Mouse (Mus musculus) common myeloid progenitor, adult 5-6 weeks (primary cell): ENCODE measurements around the gene Ehbp1. TPM values are rescaled to one million over a fixed set of nuclear protein-coding genes. Genes with fewer than 3 reads are reported as not detected.

Source experiments
- ATAC-seq: replicated peaks from 2 replicates; pipeline ENCODE4 v1.8.0; 2016; ENCODE audit warnings: low read depth, mild to moderate bottlenecking, moderate TSS enrichment, inconsistent platforms; ENCODE audit not compliant: poor library complexity, severe bottlenecking
- total RNA-seq: library from RNA; stranded (forward); fragments of 200-1000, 187-1606 nt; gene quantifications from 2 replicates; pipeline ENCODE4 v1.2.3, GENCODE M21; 2017

Ehbp1 gene
- total RNA-seq, 1 experiment from 2014 or later: 7.1 TPM

DNA sequence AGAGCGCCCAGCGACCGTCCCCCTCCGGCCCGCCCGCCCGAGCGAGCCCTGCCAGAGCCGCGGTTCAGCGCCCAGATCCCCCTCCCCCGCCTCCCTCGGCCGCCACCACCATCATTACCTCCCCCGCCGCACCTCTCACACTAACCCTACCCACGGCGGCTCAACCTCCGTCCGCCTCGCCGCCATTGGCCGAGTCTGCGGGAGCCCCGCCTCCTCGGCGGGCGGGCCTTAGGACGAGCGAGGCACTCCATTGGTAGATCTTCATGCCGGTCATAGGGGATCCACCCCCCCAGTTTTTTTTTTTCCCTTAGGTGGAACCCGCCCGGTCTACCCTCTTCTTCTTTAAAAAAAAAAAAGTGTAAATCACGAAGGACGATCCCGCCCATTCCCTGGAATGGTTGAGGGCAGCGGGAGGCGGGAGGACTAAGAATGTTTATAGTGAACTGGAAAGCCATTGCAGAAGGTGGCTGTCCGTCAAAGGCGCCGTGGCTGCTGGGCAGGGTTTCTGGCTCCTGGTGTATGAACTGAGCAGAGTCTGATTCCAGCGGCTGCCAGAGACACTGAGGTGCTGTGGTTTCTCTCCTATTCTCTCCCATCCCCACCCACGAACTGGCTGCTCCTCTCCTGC is 55.1 kb downstream of the Ehbp1 start:
- ATAC-seq: peak; percentile 95

DNA sequence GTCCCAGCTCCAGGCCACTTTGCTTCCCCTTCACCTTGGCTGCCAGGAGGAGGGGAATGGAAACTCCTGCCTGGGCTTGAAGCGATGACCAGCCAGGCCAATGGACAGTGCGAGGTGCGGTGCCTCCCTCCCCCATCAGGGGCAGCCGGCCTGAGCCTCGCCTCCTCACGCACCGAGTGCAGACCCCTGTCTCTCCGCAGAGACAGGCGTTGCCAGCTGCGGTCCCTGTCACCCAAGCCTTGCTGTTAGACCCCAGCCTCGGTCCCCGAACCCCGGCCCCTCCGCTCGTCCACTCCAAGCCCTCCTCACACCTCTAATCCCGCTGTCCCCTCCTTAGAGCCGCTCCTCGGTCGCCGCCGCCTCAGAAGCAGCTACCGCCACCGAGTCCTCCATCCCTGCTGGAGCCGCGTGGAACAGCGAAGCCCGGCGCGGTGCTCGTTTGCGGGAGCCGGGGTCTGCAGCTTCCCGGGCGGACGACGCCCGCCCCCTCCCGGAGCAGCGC is 55.7 kb downstream of the Ehbp1 start:
- ATAC-seq: peak; percentile 2; the same call in 1 of the 2 replicates

- ATAC-seq: no peak
Measured at GRCm38 (mm10) chr11:22276656-22277055, 65.4 kb downstream of the Ehbp1 start.

DNA sequence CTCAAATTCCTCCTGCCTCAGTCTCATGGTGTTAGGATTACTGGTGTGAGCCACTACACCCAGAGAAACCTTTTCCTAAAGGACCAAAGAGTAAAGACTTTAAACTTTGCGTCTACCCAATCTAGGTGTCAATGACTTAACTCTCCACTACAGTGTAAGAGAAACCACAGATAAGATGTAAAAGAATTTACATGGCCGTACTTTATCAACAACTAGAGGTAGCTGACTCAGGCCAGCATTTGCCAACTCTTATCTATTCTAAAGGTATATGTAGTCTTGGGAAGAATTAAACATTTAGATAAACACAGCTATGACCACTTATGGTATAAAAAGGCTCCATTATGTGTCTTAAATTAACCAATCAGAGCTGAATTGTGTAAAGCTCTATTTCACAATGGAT is 67.9 kb downstream of the Ehbp1 start:
- no peak for ATAC-seq

GRCm38 (mm10) chr11:22273378-22273777 is 68.7 kb downstream of the Ehbp1 start:
- no peak for ATAC-seq

DNA sequence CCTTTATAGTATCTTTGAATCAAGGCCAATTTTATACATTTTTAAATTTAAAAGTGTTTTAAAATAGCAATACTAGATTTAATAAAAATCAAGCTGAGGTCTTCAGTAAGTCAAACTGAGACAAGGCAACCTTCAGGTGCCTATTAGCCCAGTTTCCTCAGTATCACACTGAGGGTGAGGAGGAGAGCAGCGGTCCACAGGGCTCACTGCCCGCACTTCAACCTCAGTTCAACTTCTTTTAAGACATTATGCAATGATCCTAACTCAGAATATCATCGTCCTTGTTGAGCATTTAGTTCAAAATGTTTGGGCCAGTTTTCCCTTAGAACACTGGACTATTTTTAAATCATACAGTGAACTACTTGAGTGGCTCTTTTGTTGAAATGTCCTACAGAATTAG is 70.2 kb downstream of the Ehbp1 start:
- no peak for ATAC-seq

DNA sequence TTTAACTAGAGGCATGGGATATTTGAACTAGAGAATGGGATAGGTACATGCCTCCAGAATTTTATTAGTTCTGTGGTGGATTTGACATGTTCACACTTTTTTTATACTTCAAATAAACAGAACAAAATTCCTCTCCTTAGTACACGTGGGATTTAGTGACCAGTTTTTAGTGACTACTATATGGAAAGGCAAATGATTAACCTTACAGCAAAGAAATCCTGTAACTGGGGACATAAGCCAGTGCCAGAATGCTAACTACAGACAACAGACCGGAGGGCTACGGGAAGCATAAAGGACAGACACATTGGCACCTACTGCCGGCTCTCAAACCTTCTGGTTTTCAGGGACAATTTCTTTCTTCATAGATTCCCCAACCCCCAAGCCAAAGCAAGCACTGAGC is 72.4 kb downstream of the Ehbp1 start:
- ATAC-seq: no peak

DNA sequence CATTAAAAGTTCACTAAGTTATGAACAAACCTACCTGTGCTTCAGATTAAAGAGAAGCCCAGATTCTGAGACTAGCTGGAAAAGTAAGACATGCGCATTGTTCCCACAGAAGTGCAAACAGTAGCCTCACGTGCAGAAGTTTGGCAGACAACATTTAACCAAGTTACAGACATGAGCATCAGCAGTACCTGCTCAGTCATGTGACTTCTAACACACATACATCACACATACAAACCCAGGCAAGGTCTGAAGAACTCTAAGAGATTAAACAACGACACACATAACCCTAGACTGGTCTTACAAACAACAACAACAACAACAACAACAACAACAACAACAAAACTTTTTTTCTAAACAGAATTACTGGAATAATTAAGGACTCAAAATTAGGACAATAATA is 72.9 kb downstream of the Ehbp1 start:
- ATAC-seq: no peak

GRCm38 (mm10) chr11:22267014-22267413 is 75.1 kb downstream of the Ehbp1 start:
- no peak for ATAC-seq

GRCm38 (mm10) chr11:22255418-22255817 is 86.7 kb downstream of the Ehbp1 start:
- no peak for ATAC-seq

DNA sequence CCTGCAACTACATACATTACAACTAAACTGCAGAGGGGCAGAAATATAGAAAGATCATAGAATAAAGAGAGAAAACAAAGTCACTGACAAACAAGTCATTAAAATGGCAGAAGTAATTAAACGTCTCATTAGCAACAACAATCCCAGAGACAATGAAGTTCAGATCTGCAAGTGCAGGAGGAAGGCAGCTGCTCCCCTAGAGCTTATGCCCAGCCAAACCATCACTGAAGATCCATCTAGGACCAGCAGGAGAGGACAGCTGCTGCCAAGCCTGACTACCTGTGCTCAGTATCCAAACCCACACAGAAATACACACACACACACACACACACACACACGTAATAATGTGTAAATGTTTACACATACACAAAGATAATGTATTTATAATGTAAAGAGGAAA is 92.7 kb downstream of the Ehbp1 start:
- no peak for ATAC-seq

- ATAC-seq: no peak
Measured at GRCm38 (mm10) chr11:22247736-22248135, 94.4 kb downstream of the Ehbp1 start.

DNA sequence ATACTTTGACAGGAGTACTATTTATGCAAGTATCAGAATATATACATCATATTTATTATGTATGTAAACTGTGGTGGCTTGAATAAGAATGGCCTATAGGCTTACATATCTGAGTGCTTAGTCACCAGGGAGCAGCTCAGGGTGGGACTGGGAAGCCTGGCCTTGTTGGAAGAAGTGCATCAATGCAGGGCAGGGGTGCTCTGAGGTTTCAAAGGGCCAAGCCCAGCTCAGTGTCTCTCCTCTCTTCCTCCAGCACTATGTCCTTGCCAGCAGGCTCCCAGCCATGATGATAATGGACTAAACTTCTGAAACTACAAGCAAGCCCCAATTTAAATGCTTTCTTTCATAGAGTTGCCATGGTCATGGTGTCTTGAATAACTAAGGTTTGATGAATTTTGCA is 95.0 kb downstream of the Ehbp1 start:
- ATAC-seq: no peak

DNA sequence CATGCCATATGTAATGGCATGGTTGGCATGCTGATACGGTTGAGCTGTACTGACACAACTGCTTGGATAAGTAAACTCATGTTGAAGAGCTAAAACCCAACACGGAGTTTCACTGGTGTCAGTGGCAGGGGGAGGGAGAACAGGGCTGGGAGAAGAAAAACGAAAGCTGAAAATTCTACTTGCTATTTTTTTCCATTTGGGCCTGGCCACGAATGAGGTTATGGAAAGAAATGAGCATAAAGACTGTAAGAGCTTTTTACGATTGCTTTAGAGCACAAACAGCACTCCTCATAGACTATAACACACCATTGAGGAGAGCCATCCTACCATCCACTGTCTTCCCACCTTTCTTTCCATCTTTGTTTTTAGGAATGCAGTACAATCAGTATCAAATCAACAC is 106.5 kb downstream of the Ehbp1 start:
- no peak for ATAC-seq

DNA sequence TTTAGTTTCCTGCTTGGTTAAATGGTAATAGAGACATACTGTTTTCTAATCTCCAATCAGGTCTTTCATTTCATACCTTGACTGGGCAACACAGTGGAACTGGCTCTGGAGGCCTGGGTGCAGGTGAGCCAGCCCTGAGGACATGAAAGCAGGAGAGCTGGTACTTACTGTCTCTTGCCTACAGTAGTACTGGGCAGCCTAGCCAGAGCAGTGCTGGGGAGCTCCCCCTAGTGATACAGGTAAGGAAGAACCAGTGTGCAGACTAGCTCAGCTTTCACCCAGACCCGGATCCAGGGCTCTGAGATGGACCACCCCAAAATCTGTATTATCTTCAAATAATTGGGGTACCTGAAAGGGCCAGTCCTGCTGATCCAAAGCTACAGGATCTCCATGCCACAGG is 107.4 kb downstream of the Ehbp1 start:
- ATAC-seq: peak; percentile 63; the same call in 1 of the 2 replicates

DNA sequence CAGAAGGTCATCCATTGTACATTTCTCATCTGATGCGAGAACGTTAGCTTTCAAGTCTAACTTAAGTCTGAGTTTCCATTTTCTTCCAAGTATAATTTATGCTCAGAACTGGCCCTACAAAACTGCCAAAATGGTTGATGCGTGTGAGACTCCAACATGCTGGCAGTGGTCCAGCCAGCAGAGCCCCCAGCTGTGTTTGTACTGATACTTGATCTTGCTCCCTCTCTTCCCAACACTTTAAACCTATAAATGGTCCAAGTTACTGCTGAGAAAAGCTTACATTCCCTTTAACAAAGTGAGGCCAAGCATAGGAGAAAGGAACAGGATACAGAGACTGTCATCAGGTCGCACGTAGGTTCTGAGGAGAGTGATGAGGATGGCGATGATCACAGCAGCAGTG is 111.2 kb downstream of the Ehbp1 start:
- no peak for ATAC-seq

- peak; percentile 58; the same call in 1 of the 2 replicates for ATAC-seq
Measured at GRCm38 (mm10) chr11:22225619-22226018, 116.5 kb downstream of the Ehbp1 start.

- no peak for ATAC-seq
Measured at GRCm38 (mm10) chr11:22218222-22218621, 123.9 kb downstream of the Ehbp1 start.

DNA sequence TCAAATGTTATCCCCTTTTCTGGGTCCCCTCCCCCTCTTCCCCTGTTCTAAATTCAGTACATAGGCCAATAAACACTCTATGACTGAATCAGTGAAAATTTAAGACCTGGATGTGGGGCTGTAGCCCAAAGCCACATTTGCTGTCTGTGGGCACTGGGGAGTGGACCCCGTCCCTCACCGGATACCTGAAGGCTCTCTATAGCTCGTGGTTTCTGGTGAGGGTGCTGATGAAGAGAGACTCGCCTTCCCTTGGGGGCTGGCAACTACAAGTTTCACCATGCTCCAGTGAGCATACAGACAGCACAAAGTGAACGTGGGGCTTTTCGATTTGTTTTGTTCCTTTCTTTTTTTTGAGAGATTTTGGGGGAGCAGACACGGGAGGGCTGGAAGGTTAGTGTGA is 125.2 kb downstream of the Ehbp1 start:
- ATAC-seq: no peak

DNA sequence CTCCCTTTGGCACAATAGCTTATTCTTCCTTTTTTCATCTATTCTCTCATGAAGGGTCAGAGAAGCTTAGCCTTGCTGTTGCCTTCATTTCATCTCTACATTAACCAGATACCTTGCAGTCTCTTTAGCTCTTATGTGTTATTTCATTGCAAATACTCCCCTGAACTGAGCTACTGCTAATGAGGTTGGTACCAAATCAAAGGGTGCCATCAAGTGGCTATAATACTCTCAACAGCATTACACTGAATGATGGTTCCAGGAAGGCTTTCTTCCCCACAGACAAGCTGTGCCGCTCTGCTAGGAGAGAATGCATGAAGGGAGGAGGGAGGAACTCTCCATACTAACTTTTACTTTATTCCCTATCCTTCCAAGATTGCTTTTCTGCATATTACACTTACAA is 135.5 kb downstream of the Ehbp1 start:
- ATAC-seq: peak; percentile 56; the same call in 1 of the 2 replicates

DNA sequence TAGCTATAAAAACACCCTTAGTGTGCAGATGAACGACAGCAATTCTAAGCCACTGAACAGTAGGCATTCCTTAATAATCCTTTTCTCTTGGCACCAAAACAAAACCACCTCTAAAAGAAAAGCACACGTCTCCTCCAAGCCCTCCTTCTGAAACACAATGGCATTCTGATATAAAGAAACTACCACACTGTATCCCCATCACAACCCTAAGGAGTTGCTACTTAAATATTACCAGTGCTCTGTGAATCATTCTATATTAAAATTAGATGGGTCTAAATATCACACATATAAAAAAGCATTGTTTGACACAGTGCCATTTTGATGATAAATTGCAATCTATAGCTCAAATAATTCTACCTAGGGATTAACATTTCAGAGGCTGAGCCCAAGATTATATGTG is 135.9 kb downstream of the Ehbp1 start:
- ATAC-seq: no peak

DNA sequence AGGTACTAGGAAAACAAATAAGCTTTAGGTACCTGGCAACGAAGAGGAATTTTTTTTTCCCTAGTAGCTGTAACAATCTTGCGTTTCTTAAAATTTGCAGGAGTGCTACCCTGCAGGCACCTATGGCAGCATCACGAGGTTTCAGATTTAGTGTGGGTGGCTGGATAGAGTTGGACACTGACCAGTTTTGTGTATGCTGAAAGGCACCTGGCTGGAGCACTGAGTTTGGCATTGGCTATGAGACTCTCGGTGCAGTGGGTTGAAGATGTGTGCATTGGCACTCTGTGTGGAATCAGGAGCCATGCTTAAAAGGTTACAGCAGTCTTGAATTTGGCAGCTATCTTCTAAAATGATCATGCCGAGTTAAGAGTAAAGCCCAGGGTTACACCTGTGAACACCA is 138.7 kb downstream of the Ehbp1 start:
- no peak for ATAC-seq
